Mouse (Mus musculus): ENCODE measurements around the gene Txnrd3. TPM values are rescaled to one million over a fixed set of nuclear protein-coding genes. Genes with fewer than 3 reads are reported as not detected.

The Txnrd3 gene
- polyA plus RNA-seq, 1 experiment from 2014 or later = 4.2 TPM

DNA sequence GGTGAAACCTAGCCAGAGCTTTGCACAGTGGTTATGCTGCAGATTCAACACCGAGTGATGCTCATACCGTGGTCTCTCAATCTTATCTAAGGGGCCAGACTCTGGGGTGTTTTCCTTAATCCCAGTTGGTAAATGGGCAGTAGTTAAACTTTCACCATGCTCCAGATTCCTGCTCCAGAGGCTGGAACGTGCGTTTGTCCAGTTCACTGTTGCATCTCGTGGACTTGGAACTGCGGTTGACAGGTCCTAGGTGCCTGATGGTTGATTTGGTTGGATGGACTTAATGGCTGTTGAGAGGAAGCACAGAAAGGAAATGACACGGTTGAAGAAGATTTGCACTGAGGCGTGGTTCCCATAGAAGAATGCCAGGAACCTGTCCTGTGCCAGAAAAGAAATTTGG lies 6.1 kb downstream of the Txnrd3 start:
- 43% methylated on average over 8 of the region's 8 CpGs for WGBS (ENCODE audit: insufficient replicate concordance)
- H3K9me3 ChIP-seq (ENCODE audit: low read length) = no peaks in the 10 kb centered on the region
- no peaks in the 10 kb centered on the region for H3K27me3 ChIP-seq (ENCODE audit: insufficient read depth, low read length)
- ATAC-seq = no peak
- peaks cover 7% of the 10 kb centered on the region; the same call in 1 of the 2 replicates for H3K4me1 ChIP-seq (ENCODE audit: insufficient read depth)
- DNase-seq = no peak
- no peak overlapping the region for H3K27ac ChIP-seq (ENCODE audit: low read depth)
- no peak overlapping the region for H3K9ac ChIP-seq (replicated peaks)
- H3K4me2 ChIP-seq (ENCODE audit: low read depth, low read length) = no peak overlapping the region
- H3K36me3 ChIP-seq (replicated peaks; ENCODE audit: insufficient read depth, low read length) = no peaks in the 10 kb centered on the region
- no peak overlapping the region for H3K4me3 ChIP-seq (ENCODE audit: low read depth, low read length)
- no peak for TF ChIP-seq CTCF (IDR thresholded peaks at IDR 0.05; ENCODE audit: low read depth)
- TF ChIP-seq EP300 (IDR thresholded peaks at IDR 0.05; ENCODE audit: low read depth) = no peak

DNA sequence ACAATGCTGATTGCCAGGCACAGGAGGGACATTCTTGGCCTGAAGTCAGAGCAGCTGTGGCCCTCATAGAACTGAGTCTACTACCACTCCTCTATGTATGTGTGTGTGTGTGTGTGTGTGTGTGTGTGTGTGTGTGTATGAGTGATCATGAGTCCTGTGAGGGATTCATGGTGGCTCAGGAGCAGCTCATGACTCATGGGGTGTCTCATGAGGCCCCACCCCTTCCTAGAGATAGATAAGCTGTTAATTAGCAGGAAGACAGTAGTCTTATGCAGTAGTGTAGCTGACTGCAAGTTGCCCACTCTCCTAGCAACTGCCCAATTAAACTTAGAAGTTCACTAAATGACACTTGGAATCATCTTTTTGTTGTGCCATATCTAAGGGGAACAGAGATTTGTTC lies 8.0 kb downstream of the Txnrd3 start:
- Histone ChIP-seq H3K9me3 (ENCODE audit: low read length) (no peaks in the 10 kb centered on the region), H3K36me3 (replicated peaks; ENCODE audit: insufficient read depth, low read length) (no peaks in the 10 kb centered on the region), H3K9ac (replicated peaks) (no peak overlapping the region), H3K27me3 (ENCODE audit: insufficient read depth, low read length) (no peaks in the 10 kb centered on the region), H3K4me3 (ENCODE audit: low read depth, low read length) (no peak overlapping the region), H3K4me2 (ENCODE audit: low read depth, low read length) (no peak overlapping the region), H3K27ac (ENCODE audit: low read depth) (no peak overlapping the region), H3K4me1 (ENCODE audit: insufficient read depth) (peaks cover 7% of the 10 kb centered on the region; the same call in 1 of the 2 replicates)
- no peak for ATAC-seq
- no peak for TF ChIP-seq CTCF (IDR thresholded peaks at IDR 0.05; ENCODE audit: low read depth)
- no peak for TF ChIP-seq EP300 (IDR thresholded peaks at IDR 0.05; ENCODE audit: low read depth)
- no peak for DNase-seq

DNA sequence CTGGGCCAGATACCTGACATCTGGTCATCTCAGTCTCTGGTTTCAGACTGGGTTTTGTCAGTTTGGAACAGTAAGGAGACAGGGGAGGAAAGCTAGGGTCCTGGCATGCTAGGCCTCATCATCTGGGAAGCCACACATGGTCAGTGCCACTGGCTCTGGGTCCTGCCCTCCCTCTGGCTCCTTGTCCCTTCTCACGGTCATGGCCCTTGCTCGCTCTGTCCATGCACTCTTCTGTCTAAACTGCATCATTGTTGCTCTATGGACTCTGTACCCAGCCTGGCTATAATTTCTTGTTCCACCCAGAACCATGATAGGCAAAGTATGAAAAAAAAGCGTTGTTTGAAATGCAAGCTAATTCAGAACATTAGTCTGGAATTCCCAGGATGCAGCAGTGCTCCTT lies 11.2 kb downstream of the Txnrd3 start:
- no peaks in the 10 kb centered on the region for H3K27me3 ChIP-seq (ENCODE audit: insufficient read depth, low read length)
- no peak overlapping the region for H3K27ac ChIP-seq (ENCODE audit: low read depth)
- 87% methylated on average over 3 of the region's 3 CpGs for WGBS (ENCODE audit: insufficient replicate concordance)
- H3K9me3 ChIP-seq (ENCODE audit: low read length) = no peaks in the 10 kb centered on the region
- H3K9ac ChIP-seq (replicated peaks) = no peak overlapping the region
- no peak for TF ChIP-seq EP300 (IDR thresholded peaks at IDR 0.05; ENCODE audit: low read depth)
- no peak for TF ChIP-seq CTCF (IDR thresholded peaks at IDR 0.05; ENCODE audit: low read depth)
- ATAC-seq (no peak), DNase-seq (no peak)
- no peak overlapping the region for H3K4me2 ChIP-seq (ENCODE audit: low read depth, low read length)
- peaks cover 4% of the 10 kb centered on the region; the same call in 1 of the 2 replicates for H3K4me1 ChIP-seq (ENCODE audit: insufficient read depth)
- H3K36me3 ChIP-seq (replicated peaks; ENCODE audit: insufficient read depth, low read length) = no peaks in the 10 kb centered on the region
- H3K4me3 ChIP-seq (ENCODE audit: low read depth, low read length) = no peak overlapping the region

DNA sequence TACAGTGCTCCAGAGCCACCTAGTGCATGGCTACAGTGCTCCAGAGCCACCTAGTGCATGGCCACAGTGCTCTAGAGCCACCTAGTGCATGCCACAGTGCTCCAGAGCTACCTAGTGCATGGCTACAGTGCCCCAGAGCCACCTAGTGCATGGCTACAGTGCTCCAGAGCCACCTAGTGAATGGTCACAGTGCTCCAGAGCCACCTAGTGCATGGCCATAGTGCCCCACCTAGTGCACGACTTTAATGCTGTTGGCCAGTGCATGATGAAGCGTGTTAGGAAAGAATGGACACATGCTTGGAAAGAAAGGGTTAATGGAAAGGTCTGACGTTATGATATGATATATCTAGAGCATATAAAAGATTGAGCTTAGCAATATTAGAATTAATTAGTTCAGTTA lies 14.6 kb downstream of the Txnrd3 start:
- H3K27me3 ChIP-seq (ENCODE audit: insufficient read depth, low read length) = no peaks in the 10 kb centered on the region
- H3K4me2 ChIP-seq (ENCODE audit: low read depth, low read length) = no peak overlapping the region
- 68% methylated on average over 3 of the region's 3 CpGs for WGBS (ENCODE audit: insufficient replicate concordance)

DNA sequence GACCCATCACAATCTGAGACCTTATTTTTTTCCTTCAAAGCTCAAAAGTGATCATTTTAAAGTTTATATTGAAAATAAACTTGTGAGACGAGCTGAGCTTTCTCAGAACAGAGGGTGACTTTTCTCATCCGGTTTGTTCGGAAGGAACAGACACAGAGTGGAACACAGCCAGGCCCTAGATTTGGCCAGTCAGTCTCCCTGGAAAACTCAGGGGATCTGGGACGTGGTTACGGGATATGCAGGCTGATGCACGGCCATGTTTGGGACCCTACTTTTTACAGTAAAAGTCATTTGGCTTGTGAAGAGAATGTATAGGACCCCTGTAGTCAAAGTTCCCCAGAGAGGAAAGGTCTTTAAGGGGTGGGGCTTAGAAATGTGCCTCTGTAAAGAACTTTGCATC lies 15.1 kb downstream of the Txnrd3 start:
- Histone ChIP-seq H3K4me3 (ENCODE audit: low read depth, low read length) (no peak overlapping the region), H3K4me2 (ENCODE audit: low read depth, low read length) (no peak overlapping the region), H3K27ac (ENCODE audit: low read depth) (no peak overlapping the region), H3K36me3 (replicated peaks; ENCODE audit: insufficient read depth, low read length) (no peaks in the 10 kb centered on the region), H3K9me3 (ENCODE audit: low read length) (no peaks in the 10 kb centered on the region), H3K27me3 (ENCODE audit: insufficient read depth, low read length) (no peaks in the 10 kb centered on the region), H3K9ac (replicated peaks) (no peak overlapping the region), H3K4me1 (ENCODE audit: insufficient read depth) (no peaks in the 10 kb centered on the region)
- DNase-seq (no peak), ATAC-seq (no peak)
- TF ChIP-seq EP300 (IDR thresholded peaks at IDR 0.05; ENCODE audit: low read depth) = no peak
- no peak for TF ChIP-seq CTCF (IDR thresholded peaks at IDR 0.05; ENCODE audit: low read depth)
- 83% methylated on average over 6 of the region's 6 CpGs for WGBS (ENCODE audit: insufficient replicate concordance)

More for the DNA sequence above, 14.6 kb downstream of the Txnrd3 start:
- Histone ChIP-seq H3K36me3 (replicated peaks; ENCODE audit: insufficient read depth, low read length) (no peaks in the 10 kb centered on the region), H3K9me3 (ENCODE audit: low read length) (no peaks in the 10 kb centered on the region), H3K9ac (replicated peaks) (no peak overlapping the region), H3K27ac (ENCODE audit: low read depth) (no peak overlapping the region), H3K4me3 (ENCODE audit: low read depth, low read length) (no peak overlapping the region), H3K4me1 (ENCODE audit: insufficient read depth) (no peaks in the 10 kb centered on the region)
- TF ChIP-seq EP300 (IDR thresholded peaks at IDR 0.05; ENCODE audit: low read depth) = no peak
- TF ChIP-seq CTCF (IDR thresholded peaks at IDR 0.05; ENCODE audit: low read depth) = peak; percentile 29
- ATAC-seq (no peak), DNase-seq (no peak)

DNA sequence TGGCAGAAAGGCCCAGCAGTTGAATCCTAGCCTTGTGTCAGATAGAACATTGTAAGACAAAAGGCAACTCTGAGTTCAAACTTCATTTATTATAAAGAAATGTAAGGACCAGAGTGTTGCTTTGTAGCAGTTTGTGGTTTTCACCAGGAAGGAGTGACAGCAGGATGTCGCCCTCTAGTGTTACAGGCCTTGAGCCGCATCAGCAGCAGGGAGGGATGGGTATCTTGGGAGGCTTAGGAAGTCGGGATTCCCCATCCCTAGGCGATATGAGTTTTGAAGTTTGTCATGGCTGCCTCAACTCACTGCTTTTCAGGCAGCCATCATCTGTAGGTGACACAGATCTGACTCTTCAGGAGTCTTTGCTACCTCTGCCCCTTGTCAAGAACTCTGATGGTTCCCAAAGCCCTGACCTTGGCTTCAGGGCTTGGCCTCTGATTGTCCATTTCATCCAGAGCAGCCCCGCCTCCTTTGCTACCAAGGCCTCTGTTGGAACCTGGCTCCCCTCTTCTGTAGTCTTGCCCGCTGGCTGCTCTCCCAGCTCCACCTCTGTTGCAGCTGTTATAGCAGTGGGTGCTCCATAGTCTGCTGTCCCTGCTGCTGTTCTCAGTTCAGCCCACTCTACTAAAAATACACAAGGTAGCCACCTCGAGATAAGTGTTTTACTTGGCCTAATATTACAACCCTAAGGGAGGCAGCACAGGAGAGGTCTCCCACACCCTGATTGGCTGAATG lies 16.1 kb downstream of the Txnrd3 start:
- H3K27me3 ChIP-seq (ENCODE audit: insufficient read depth, low read length) = no peaks in the 10 kb centered on the region
- ATAC-seq = no peak
- H3K9me3 ChIP-seq (ENCODE audit: low read length) = no peaks in the 10 kb centered on the region
- peak; percentile 25 for DNase-seq
- no peak overlapping the region for H3K9ac ChIP-seq (replicated peaks)
- TF ChIP-seq EP300 (IDR thresholded peaks at IDR 0.05; ENCODE audit: low read depth) = no peak
- peak; percentile 75 for TF ChIP-seq CTCF (IDR thresholded peaks at IDR 0.05; ENCODE audit: low read depth)
- 28% methylated on average over 7 of the region's 7 CpGs for WGBS (ENCODE audit: insufficient replicate concordance)
- no peaks in the 10 kb centered on the region for H3K4me1 ChIP-seq (ENCODE audit: insufficient read depth)
- no peak overlapping the region for H3K27ac ChIP-seq (ENCODE audit: low read depth)
- H3K36me3 ChIP-seq (replicated peaks; ENCODE audit: insufficient read depth, low read length) = no peaks in the 10 kb centered on the region
- no peak overlapping the region for H3K4me2 ChIP-seq (ENCODE audit: low read depth, low read length)
- no peak overlapping the region for H3K4me3 ChIP-seq (ENCODE audit: low read depth, low read length)
